Comparison of ENCODE assay signal across 27 mouse cellular contexts in genomic region chr2:11718573-11718972, GRCm38 (mm10). TPM values are rescaled to one million over a fixed set of nuclear protein-coding genes. Genes with fewer than 3 reads are reported as not detected.
"Had no signal": no experiment of that assay in that cellular context is flagged by ENCODE, and none has a peak within 500 bp of the region (broad histone marks: within the 10 kb centered on the region; RNA-seq: fewer than 3 reads in every experiment).

No protein-coding gene starts in this region.

- H3K9me3 ChIP-seq: embryonic facial prominence, embryonic 10.5 days; embryonic facial prominence, embryonic 12.5 days; embryonic facial prominence, embryonic 13.5 days; embryonic facial prominence, embryonic 15.5 days; forebrain, embryonic 10.5 days; forebrain, embryonic 12.5 days; forebrain, embryonic 13.5 days; forebrain, embryonic 15.5 days had no signal

- H3K4me3 ChIP-seq: embryonic facial prominence, embryonic 10.5 days; embryonic facial prominence, embryonic 12.5 days; embryonic facial prominence, embryonic 13.5 days; embryonic facial prominence, embryonic 15.5 days; erythroblast, embryonic 14.5 days; forebrain, embryonic 10.5 days; forebrain, embryonic 12.5 days; forebrain, embryonic 13.5 days; forebrain, embryonic 15.5 days; gastrocnemius, adult 2 months had no signal

- ATAC-seq: forebrain, embryonic 13.5 days; forebrain, embryonic 14.5 days; forebrain, embryonic 15.5 days; forebrain, embryonic 16.5 days; forebrain, postnatal 0 days had no signal

- H3K27me3 ChIP-seq: embryonic facial prominence, embryonic 12.5 days; embryonic facial prominence, embryonic 13.5 days; embryonic facial prominence, embryonic 15.5 days; forebrain, embryonic 12.5 days; forebrain, embryonic 13.5 days; forebrain, embryonic 15.5 days had no signal

- DNase-seq: cerebellum, adult 18-20 months; cerebellum, adult 2 months; cerebellum, adult 8-10 months; cerebellum, adult 9-10 months; cerebellum, adult 9-11 months; cerebellum, postnatal 10 days; cerebellum, postnatal 14 days; cerebellum, postnatal 25 days; cerebellum, postnatal 36 days; embryo, embryonic 11 days; forebrain, postnatal 0 days; gastrocnemius, adult 2 months; gastrocnemius, postnatal 10 days; gastrocnemius, postnatal 14 days; gastrocnemius, postnatal 25 days; gastrocnemius, postnatal 36 days had no signal

- H3K27ac ChIP-seq: embryonic facial prominence, embryonic 10.5 days; embryonic facial prominence, embryonic 12.5 days; embryonic facial prominence, embryonic 13.5 days; embryonic facial prominence, embryonic 15.5 days; forebrain, embryonic 10.5 days; forebrain, embryonic 12.5 days; forebrain, embryonic 13.5 days; forebrain, embryonic 15.5 days had no signal

- H3K36me3 ChIP-seq: embryonic facial prominence, embryonic 10.5 days; embryonic facial prominence, embryonic 12.5 days; embryonic facial prominence, embryonic 13.5 days; embryonic facial prominence, embryonic 15.5 days; forebrain, embryonic 10.5 days; forebrain, embryonic 12.5 days; forebrain, embryonic 15.5 days had no signal

- H3K9ac ChIP-seq: embryonic facial prominence, embryonic 12.5 days; embryonic facial prominence, embryonic 13.5 days; embryonic facial prominence, embryonic 15.5 days; forebrain, embryonic 12.5 days; forebrain, embryonic 13.5 days; forebrain, embryonic 15.5 days; forebrain, postnatal 0 days had no signal

- H3K4me2 ChIP-seq: embryonic facial prominence, embryonic 12.5 days; embryonic facial prominence, embryonic 13.5 days; embryonic facial prominence, embryonic 15.5 days; forebrain, embryonic 12.5 days; forebrain, embryonic 13.5 days; forebrain, embryonic 15.5 days had no signal

- H3K4me1 ChIP-seq: embryonic facial prominence, embryonic 10.5 days; embryonic facial prominence, embryonic 12.5 days; embryonic facial prominence, embryonic 13.5 days; embryonic facial prominence, embryonic 15.5 days; forebrain, embryonic 10.5 days; forebrain, embryonic 12.5 days; forebrain, embryonic 13.5 days; forebrain, embryonic 15.5 days had no signal

RNA-seq across cellular contexts. Expression of gene Il15ra, which starts 13.5 kb away (rescaled TPM):
- polyA plus RNA-seq: erythroblast, embryonic 14.5 days; forebrain, embryonic 12.5 days had no signal
